Mouse (Mus musculus): ENCODE measurements at regions not wholly inside any gene's neighbourhood (a gene's known extent, or its start where the extent isn't known, plus 50 kb on each side); places are given as distances from the start of the nearest gene placed in this dataset.

DNA sequence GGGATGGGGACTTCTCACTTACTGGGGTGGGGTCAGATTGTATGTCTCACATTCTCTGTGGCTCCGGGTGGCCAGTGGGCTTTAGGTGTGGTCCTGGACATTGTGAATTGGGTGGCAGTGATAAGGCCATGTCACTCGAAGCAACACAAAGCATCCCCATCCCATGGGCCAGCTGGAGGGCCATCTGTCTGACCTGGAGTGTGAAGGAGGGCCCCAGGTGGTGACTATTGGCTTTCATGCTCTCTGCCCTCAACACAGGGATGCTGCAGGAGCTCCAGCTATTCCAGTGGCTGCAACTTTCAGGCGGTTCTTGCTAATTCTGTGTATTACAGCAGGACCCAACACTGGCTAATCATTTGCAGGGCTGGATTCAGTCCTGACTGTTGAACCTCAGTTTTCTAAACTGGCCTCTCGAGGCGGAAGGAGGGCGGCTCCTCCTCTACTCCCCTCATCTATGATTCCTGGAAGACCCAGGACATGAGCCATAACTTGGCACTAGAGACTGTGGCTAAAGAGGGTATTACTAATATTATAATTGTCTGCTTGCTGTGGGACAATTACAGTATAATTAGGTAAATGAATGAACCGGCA lies 64.1 kb downstream of the 9530068E07Rik start:
- TF ChIP-seq EP300 (optimal IDR thresholded peaks at IDR 0.05) (no peak), CTCF (IDR thresholded peaks at IDR 0.05; ENCODE audit: low read depth) (no peak)

All from stomach, postnatal 0 days (tissue).